Mouse (Mus musculus) lung, adult 18-20 months (tissue): ENCODE measurements around the gene Ifna4.

Source experiments
- DNase-seq, 2 experiments: peaks; one replicate each; pipeline ENCODE4 v3.0.0; 2022; ENCODE audit warnings: mixed read lengths in 2 of 2

Gene Ifna4

DNA sequence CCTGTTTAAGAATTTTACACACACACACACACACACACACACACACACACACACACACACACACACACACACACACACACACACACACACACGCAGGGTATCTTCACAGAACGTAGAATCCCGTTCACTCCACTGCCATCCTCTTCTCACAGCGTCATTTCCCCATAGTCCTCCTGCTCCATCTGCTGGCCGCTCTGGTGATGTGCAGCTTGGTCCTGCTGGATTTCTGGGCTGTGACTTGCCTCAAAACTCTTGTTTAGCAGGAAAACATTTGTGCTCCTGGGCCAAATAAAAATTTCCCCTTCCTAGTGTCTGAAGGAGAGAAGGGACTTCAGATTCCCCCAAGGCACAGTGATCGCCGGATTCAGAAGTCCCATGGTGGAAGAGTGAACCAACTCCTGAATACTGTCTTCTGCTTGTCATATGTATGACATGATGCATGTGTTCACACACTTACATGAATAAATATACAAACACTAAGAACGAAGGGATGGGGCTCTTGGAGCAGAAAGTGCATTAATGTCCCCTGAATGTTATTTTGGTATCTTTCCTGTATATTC lies 25.8 kb downstream of the Ifna4 start:
- DNase-seq, result peak; percentile 69 to 75

- peak; percentile 15 for DNase-seq
These were observed 26.6 kb downstream of the Ifna4 start for GRCm38 (mm10) chr4:88867926-88868911.

- DNase-seq, result no peak
These were observed 31.0 kb downstream of the Ifna4 start for GRCm38 (mm10) chr4:88872691-88873090.

GRCm38 (mm10) chr4:88875435-88876095 lies 33.9 kb downstream of the Ifna4 start:
- DNase-seq, result no peak

DNA sequence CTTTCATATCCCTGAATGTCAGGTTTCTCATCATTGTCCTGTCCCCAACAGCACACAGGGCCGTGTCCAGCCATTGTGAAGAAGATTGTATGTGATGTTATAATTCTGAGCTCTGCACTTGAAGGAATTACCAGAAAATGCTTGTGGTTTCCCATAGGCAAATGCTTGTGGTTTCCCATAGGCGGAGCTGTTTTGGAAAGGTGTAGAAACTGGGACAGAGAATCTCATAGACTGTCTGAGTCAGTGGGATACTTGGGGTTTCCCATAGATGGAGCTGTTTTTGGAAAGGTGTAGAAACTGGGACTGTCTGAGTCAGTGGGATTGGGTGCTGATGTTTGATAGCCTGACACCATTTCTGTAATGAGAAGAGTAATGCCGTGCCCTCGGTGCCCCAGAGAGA lies 34.9 kb downstream of the Ifna4 start:
- no peak for DNase-seq

DNA sequence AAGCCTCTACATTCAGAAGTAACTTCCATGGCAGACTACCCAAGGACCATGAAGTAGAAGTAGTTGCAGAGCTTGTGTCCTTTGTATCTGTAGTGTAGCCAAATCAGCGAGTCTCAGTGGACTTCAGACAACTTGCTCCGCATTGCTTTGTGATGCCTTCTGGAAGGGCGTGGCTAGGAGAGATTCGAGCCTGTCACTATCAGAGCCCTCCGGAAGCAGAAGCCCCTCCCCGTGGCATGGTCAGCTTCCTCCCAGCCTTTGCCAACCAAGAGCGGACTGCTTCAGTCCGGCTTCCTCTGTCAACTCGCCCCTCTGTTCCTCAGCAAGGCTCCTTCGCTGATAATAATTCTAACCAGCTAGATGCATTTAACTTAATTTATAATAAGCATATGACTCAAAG lies 36.6 kb downstream of the Ifna4 start:
- DNase-seq, result no peak

GRCm38 (mm10) chr4:88878772-88879171 lies 37.1 kb downstream of the Ifna4 start:
- no peak for DNase-seq

- no peak for DNase-seq
These were observed 38.4 kb downstream of the Ifna4 start, which contains the start of gene Ifne for GRCm38 (mm10) chr4:88880101-88880500. TSS of gene Ifne (minus strand) at chr4:88880201.

DNA sequence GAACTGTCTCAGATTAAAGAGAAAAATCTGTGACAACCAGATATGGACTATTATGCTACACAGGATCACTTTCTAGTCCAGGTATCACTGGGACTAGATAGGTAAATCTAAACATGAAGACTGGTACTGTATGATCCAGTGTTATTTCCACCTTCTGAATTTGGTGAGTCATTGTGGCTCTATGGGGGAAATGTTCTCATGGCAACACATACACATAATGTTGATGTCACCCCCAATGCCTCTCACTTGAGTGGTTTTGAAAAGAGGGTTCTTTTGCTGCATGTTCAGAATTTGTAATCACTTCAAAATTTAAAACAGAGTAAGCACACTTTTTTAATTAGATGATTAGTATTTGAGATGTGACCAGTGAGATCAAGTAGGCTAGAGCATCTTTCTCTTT lies 46.6 kb downstream of the Ifna4 start:
- DNase-seq, result no peak
